20 mouse cellular contexts compared by ENCODE assay signal in the genomic region with DNA sequence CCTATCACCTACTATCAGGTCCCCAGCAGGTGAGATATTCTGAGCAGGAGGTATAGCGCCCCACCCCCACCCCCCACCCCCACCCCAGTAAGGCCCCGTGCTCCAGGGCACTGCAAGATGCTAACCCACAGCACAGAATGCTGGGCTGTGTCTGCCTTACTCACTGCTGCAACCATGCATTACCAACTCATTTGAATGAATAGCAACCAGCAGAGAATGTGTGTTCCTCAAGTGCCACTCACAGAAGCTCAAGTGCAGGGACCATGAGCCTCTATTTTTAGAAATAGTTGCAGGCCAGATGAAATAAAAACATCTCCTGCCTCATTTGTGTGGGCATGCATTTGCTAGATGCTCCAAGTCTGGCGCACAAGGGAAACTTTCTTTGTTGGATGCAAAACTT. TPM values are rescaled to one million over a fixed set of nuclear protein-coding genes. Genes with fewer than 3 reads are reported as not detected.
DNase-seq lines count a peak whose midpoint lies in the region; ATAC-seq and TF ChIP-seq lines count a peak whose summit lies in the region.
"Had no signal": no experiment of that assay in that cellular context is flagged by ENCODE, and none has a peak within 500 bp of the region (broad histone marks: within the 10 kb centered on the region; RNA-seq: fewer than 3 reads in every experiment).

No protein-coding gene starts in this region.

- no peaks in the 10 kb centered on the region for H3K9me3 ChIP-seq in heart, embryonic 12.5 days (replicated peaks)
- H3K9me3 ChIP-seq in heart, embryonic 16.5 days (replicated peaks; ENCODE audit: control insufficient read depth, low read length) = no peaks in the 10 kb centered on the region
- H3K9me3 ChIP-seq in lung, postnatal 0 days (ENCODE audit: low read length) = no peaks in the 10 kb centered on the region
- no peaks in the 10 kb centered on the region for H3K9me3 ChIP-seq in limb, embryonic 10.5 days (replicated peaks)
- H3K9me3 ChIP-seq in forebrain, embryonic 10.5 days = no peaks in the 10 kb centered on the region
- H3K9me3 ChIP-seq: embryonic facial prominence, embryonic 13.5 days; forebrain, embryonic 13.5 days; hindbrain, embryonic 10.5 days; hindbrain, embryonic 15.5 days had no signal

- ATAC-seq in heart, embryonic 12.5 days (ENCODE audit: insufficient number of reproducible peaks, low FRiP score) = peak; percentile 48; the same call in 1 of the 2 replicates
- ATAC-seq in heart, embryonic 16.5 days (replicated peaks; ENCODE audit: extremely low read depth, insufficient read depth, low FRiP score) = peak; percentile 88
- peak; percentile 79 for ATAC-seq in lung, postnatal 0 days
- ATAC-seq: forebrain, embryonic 13.5 days; forebrain, postnatal 0 days had no signal

- no peak overlapping the region for H3K9ac ChIP-seq in heart, embryonic 12.5 days
- H3K9ac ChIP-seq in heart, embryonic 16.5 days (ENCODE audit: low read length) = no peak overlapping the region
- no peak overlapping the region for H3K9ac ChIP-seq in lung, postnatal 0 days (replicated peaks; ENCODE audit: low read depth)
- H3K9ac ChIP-seq: embryonic facial prominence, embryonic 13.5 days; forebrain, embryonic 13.5 days; forebrain, postnatal 0 days; hindbrain, embryonic 15.5 days had no signal

- no peaks in the 10 kb centered on the region for H3K27me3 ChIP-seq in heart, embryonic 12.5 days (replicated peaks)
- H3K27me3 ChIP-seq in heart, embryonic 16.5 days (ENCODE audit: control insufficient read depth, insufficient read depth, low read length) = no peaks in the 10 kb centered on the region
- H3K27me3 ChIP-seq in lung, postnatal 0 days (replicated peaks; ENCODE audit: insufficient read depth, low read length) = no peaks in the 10 kb centered on the region
- no peaks in the 10 kb centered on the region for H3K27me3 ChIP-seq in limb, embryonic 10.5 days (ENCODE audit: low read depth, poor library complexity, severe bottlenecking)
- H3K27me3 ChIP-seq in forebrain, embryonic 10.5 days (ENCODE audit: poor library complexity, severe bottlenecking) = no peaks in the 10 kb centered on the region
- H3K27me3 ChIP-seq: embryonic facial prominence, embryonic 13.5 days; forebrain, embryonic 13.5 days; hindbrain, embryonic 15.5 days had no signal

- TF ChIP-seq EP300 in lung, postnatal 0 days (IDR thresholded peaks at IDR 0.05) = no peak

- no peak for TF ChIP-seq CTCF in lung, postnatal 0 days (IDR thresholded peaks at IDR 0.05)
- no peak for TF ChIP-seq CTCF in lung, adult 2 months (IDR thresholded peaks at IDR 0.05; ENCODE audit: insufficient read depth, low read length)

- 31% methylated on average over 3 of the region's 3 CpGs for WGBS in heart, embryonic 12.5 days
- 42% methylated on average over 3 of the region's 3 CpGs for WGBS in heart, embryonic 16.5 days
- 41% methylated on average over 3 of the region's 3 CpGs for WGBS in lung, postnatal 0 days
- WGBS in lung, adult 2 months = 60% methylated on average over 3 of the region's 3 CpGs
- WGBS in limb, embryonic 10.5 days = 55% methylated on average over 3 of the region's 3 CpGs
- 51% methylated on average over 3 of the region's 3 CpGs for WGBS in forebrain, embryonic 10.5 days

- no peak for DNase-seq in heart, adult 9 months (ENCODE audit: low spot score in 2 of 2)
- no peak for DNase-seq in heart, postnatal 4 days
- peak; percentile 73 for DNase-seq in lung, postnatal 0 days (ENCODE audit: low spot score)
- no peak for DNase-seq in lung, adult 2 months
- DNase-seq in limb, embryonic 10.5 days (ENCODE audit: low spot score) = no peak
- no peak for DNase-seq in forebrain, embryonic 10.5 days (ENCODE audit: extremely low spot score, low spot score)
- DNase-seq: adrenal gland, adult 2 months; adrenal gland, postnatal 25 days; cerebellum, adult 18-20 months; cerebellum, adult 9-11 months; cerebellum, postnatal 36 days; forebrain, postnatal 0 days; gastrocnemius, postnatal 14 days; kidney, adult 18-20 months had no signal

- peak overlapping the region; percentile 38 for H3K4me2 ChIP-seq in heart, embryonic 12.5 days
- H3K4me2 ChIP-seq in heart, embryonic 16.5 days (ENCODE audit: low read depth, low read length) = peak overlapping the region; percentile 43; the same call in 1 of the 2 replicates
- no peak overlapping the region for H3K4me2 ChIP-seq in lung, postnatal 0 days (replicated peaks; ENCODE audit: low read depth, low read length)
- H3K4me2 ChIP-seq: embryonic facial prominence, embryonic 13.5 days; forebrain, embryonic 13.5 days; hindbrain, embryonic 15.5 days had no signal

- no peak overlapping the region for H3K4me3 ChIP-seq in heart, embryonic 12.5 days
- no peak overlapping the region for H3K4me3 ChIP-seq in heart, embryonic 16.5 days (ENCODE audit: low read length)
- H3K4me3 ChIP-seq in lung, postnatal 0 days (ENCODE audit: low read depth, low read length) = no peak overlapping the region
- no peak overlapping the region for H3K4me3 ChIP-seq in lung, adult 2 months (replicated peaks; ENCODE audit: extremely low read depth, low read depth, low read length)
- no peak overlapping the region for H3K4me3 ChIP-seq in limb, embryonic 10.5 days
- H3K4me3 ChIP-seq in forebrain, embryonic 10.5 days = no peak overlapping the region
- H3K4me3 ChIP-seq: embryonic facial prominence, embryonic 13.5 days; forebrain, embryonic 13.5 days; hindbrain, embryonic 10.5 days; hindbrain, embryonic 15.5 days had no signal

- peaks cover 7% of the 10 kb centered on the region; the same call in 1 of the 2 replicates for H3K36me3 ChIP-seq in heart, embryonic 12.5 days
- H3K36me3 ChIP-seq in heart, embryonic 16.5 days (ENCODE audit: control insufficient read depth, insufficient read depth) = peaks cover 3% of the 10 kb centered on the region; the same call in 1 of the 2 replicates
- H3K36me3 ChIP-seq in lung, postnatal 0 days (ENCODE audit: insufficient read depth, low read length) = no peaks in the 10 kb centered on the region
- peaks cover 63% of the 10 kb centered on the region for H3K36me3 ChIP-seq in limb, embryonic 10.5 days
- H3K36me3 ChIP-seq in forebrain, embryonic 10.5 days (replicated peaks) = no peaks in the 10 kb centered on the region; the same call in 1 of the 2 replicates
- H3K36me3 ChIP-seq: hindbrain, embryonic 10.5 days; hindbrain, embryonic 15.5 days had no signal

- H3K4me1 ChIP-seq in heart, embryonic 12.5 days (replicated peaks) = peaks cover 18% of the 10 kb centered on the region
- peaks cover 6% of the 10 kb centered on the region; the same call in 1 of the 2 replicates for H3K4me1 ChIP-seq in heart, embryonic 16.5 days (ENCODE audit: control insufficient read depth, insufficient read depth, low read length)
- H3K4me1 ChIP-seq in lung, postnatal 0 days (ENCODE audit: insufficient read depth, low read depth, low read length) = peaks cover 5% of the 10 kb centered on the region; the same call in 1 of the 2 replicates
- H3K4me1 ChIP-seq in lung, adult 2 months (ENCODE audit: control insufficient read depth, insufficient read depth, low read length) = no peaks in the 10 kb centered on the region
- peaks cover 39% of the 10 kb centered on the region for H3K4me1 ChIP-seq in limb, embryonic 10.5 days
- no peaks in the 10 kb centered on the region for H3K4me1 ChIP-seq in forebrain, embryonic 10.5 days
- H3K4me1 ChIP-seq: forebrain, embryonic 13.5 days; hindbrain, embryonic 10.5 days; hindbrain, embryonic 15.5 days had no signal

- no peak for TF ChIP-seq POLR2A in lung, adult 2 months (IDR thresholded peaks at IDR 0.05; ENCODE audit: borderline replicate concordance, extremely low read depth, low read depth, low read length)

- H3K27ac ChIP-seq in heart, embryonic 12.5 days (ENCODE audit: poor library complexity, severe bottlenecking) = peak overlapping the region; percentile 80
- H3K27ac ChIP-seq in heart, embryonic 16.5 days (ENCODE audit: low read length) = peak overlapping the region; percentile 68
- H3K27ac ChIP-seq in lung, postnatal 0 days (ENCODE audit: low read length) = no peak overlapping the region
- H3K27ac ChIP-seq in limb, embryonic 10.5 days = peak overlapping the region; percentile 14; the same call in 1 of the 2 replicates
- H3K27ac ChIP-seq in forebrain, embryonic 10.5 days = no peak overlapping the region
- H3K27ac ChIP-seq: embryonic facial prominence, embryonic 13.5 days; forebrain, embryonic 13.5 days; hindbrain, embryonic 10.5 days; hindbrain, embryonic 15.5 days had no signal

RNA-seq across cellular contexts. Expression of a gene that starts 28.8 kb away (rescaled TPM):
- 5.0 and 6.0 TPM in 2 replicates for polyA plus RNA-seq in heart, embryonic 12.5 days (2016; fragmentation: Nextera tagmentation; extraction: Ambion mirVana)
- 3.7 and 4.2 TPM in 2 replicates for polyA plus RNA-seq in heart, embryonic 16.5 days (2015; fragmentation: Nextera tagmentation; extraction: Ambion mirVana)
- total RNA-seq in heart, postnatal 4 days (2021) = 1 to 10 TPM; 4.1 to 4.4 TPM
- 8.3 and 10.4 TPM in 2 replicates for polyA plus RNA-seq in lung, postnatal 0 days (2015; fragmentation: Nextera tagmentation; extraction: Ambion mirVana)
- 9.9 and 12.6 TPM in 2 replicates for polyA plus RNA-seq in lung, adult 2 months (2012; rRNA removed)
- 14.5 and 22.3 TPM in 2 replicates for polyA plus RNA-seq in limb, embryonic 10.5 days (2016; fragmentation: Nextera tagmentation; extraction: Ambion mirVana)
- 5.0 and 5.1 TPM in 2 replicates for polyA plus RNA-seq in forebrain, embryonic 10.5 days (2016; fragmentation: Nextera tagmentation; extraction: Ambion mirVana)

RNA-seq across cellular contexts. Expression of a gene that starts 40.4 kb away (rescaled TPM):
- 58.9 and 63.6 TPM in 2 replicates for polyA plus RNA-seq in heart, embryonic 12.5 days (2016; fragmentation: Nextera tagmentation; extraction: Ambion mirVana)
- 32.8 and 38.2 TPM in 2 replicates for polyA plus RNA-seq in heart, embryonic 16.5 days (2015; fragmentation: Nextera tagmentation; extraction: Ambion mirVana)
- total RNA-seq in heart, postnatal 4 days (2021) = 10 to 100 TPM; 77.7 to 82.5 TPM
- polyA plus RNA-seq in lung, postnatal 0 days (2015; fragmentation: Nextera tagmentation; extraction: Ambion mirVana) = 15.9 and 20.4 TPM in 2 replicates
- polyA plus RNA-seq in lung, adult 2 months (2012; rRNA removed) = 46.5 and 48.1 TPM in 2 replicates
- polyA plus RNA-seq in limb, embryonic 10.5 days (2016; fragmentation: Nextera tagmentation; extraction: Ambion mirVana) = 85.7 and 96.3 TPM in 2 replicates
- polyA plus RNA-seq in forebrain, embryonic 10.5 days (2016; fragmentation: Nextera tagmentation; extraction: Ambion mirVana) = 92.0 and 97.6 TPM in 2 replicates

Comparison
In these comparisons a context has a peak if more than half of its experiments do, and no peak if none do; other contexts are left out.
1. H3K27ac ChIP-seq: peak in heart, embryonic 12.5 days (single experiment), heart, embryonic 16.5 days (single experiment) and limb, embryonic 10.5 days (single experiment); none in lung, postnatal 0 days (single experiment) and forebrain, embryonic 10.5 days (single experiment).
2. Peak in every context shown above with its lines, with median percentiles within 50 percentile points of each other: ATAC-seq.